Mouse (Mus musculus) forebrain, embryonic 11.5 days (tissue): ENCODE measurements around the gene Lta. TPM values are rescaled to one million over a fixed set of nuclear protein-coding genes. Genes with fewer than 3 reads are reported as not detected.
A peak's percentile ranks its signal among the peaks of the same experiment; 100 is the strongest.

Source experiments
- ATAC-seq: fragments of 200-750 bp; cut with Nextera tagmentation; replicated peaks from 2 replicates; pipeline ENCODE4 v1.8.0; 2017; ENCODE audit warnings: moderate TSS enrichment; ENCODE audit not compliant: low FRiP score
- DNase-seq: peaks from one replicate; pipeline ENCODE4 v3.0.0-alpha.2; 2017; ENCODE audit warnings: low spot score
- H3K27ac ChIP-seq: fragments of 300-500 bp; sonication (generic); 2 replicates; pipeline ENCODE4 v1.5.1; 2014; ENCODE audit warnings: low read depth, low read length
- H3K27me3 ChIP-seq: fragments of 300-500 bp; sonication (generic); 2 replicates; pipeline ENCODE4 v1.6.1; 2014; ENCODE audit warnings: mild to moderate bottlenecking, low read length, mixed read lengths; ENCODE audit not compliant: control insufficient read depth, insufficient read depth
- H3K36me3 ChIP-seq: fragments of 300-500 bp; sonication (generic); 2 replicates; pipeline ENCODE4 v1.6.1; 2014; ENCODE audit warnings: mild to moderate bottlenecking, low read length, moderate library complexity, mixed read lengths; ENCODE audit not compliant: control insufficient read depth, insufficient read depth
- H3K4me1 ChIP-seq: fragments of 300-500 bp; sonication (generic); replicated peaks from 2 replicates; pipeline ENCODE4 v1.6.1; 2014; ENCODE audit warnings: low read length, mixed read lengths; ENCODE audit not compliant: control insufficient read depth, insufficient read depth
- H3K4me2 ChIP-seq: fragments of 300-500 bp; sonication (generic); 2 replicates; pipeline ENCODE4 v1.6.1; 2014; ENCODE audit warnings: low read depth, mild to moderate bottlenecking, low read length, moderate library complexity, mixed read lengths; ENCODE audit not compliant: severe bottlenecking
- H3K4me3 ChIP-seq: fragments of 300-500 bp; sonication (generic); 2 replicates; pipeline ENCODE4 v1.5.1; 2014; ENCODE audit warnings: low read depth, low read length
- H3K9ac ChIP-seq: fragments of 300-500 bp; sonication (generic); 2 replicates; pipeline ENCODE4 v1.6.1; 2014; ENCODE audit warnings: low read length
- H3K9me3 ChIP-seq: fragments of 300-500 bp; sonication (generic); 2 replicates; pipeline ENCODE4 v1.6.1; 2016; ENCODE audit warnings: low read length, mixed read lengths; ENCODE audit not compliant: control insufficient read depth
- WGBS: fragments of 180-500 bp; shearing (Covaris S2); extraction: QIAGEN DNeasy Blood & Tissue Kit; methylation state at CpG from one replicate; pipeline ENCODE4 v1.1.7; 2014; 5-methylcytosine and 5-hydroxymethylcytosine counted together
- microRNA-seq: library from miRNA; unstranded; fragments of <30 nt; microRNA quantifications from one replicate; pipeline ENCODE4, GENCODE M21; 2016; ENCODE audit not compliant: insufficient number of aligned reads
- polyA plus RNA-seq: library from polyadenylated mRNA; unstranded; fragments of >200 nt; fragmentation: Nextera tagmentation; extraction: Ambion mirVana; gene quantifications from 2 replicates; pipeline ENCODE4 v1.2.1, GENCODE M21; 2014

Lta gene
- polyA plus RNA-seq, 1 experiment from 2014 or later = not detected

- Histone ChIP-seq H3K9ac (no peak overlapping the region), H3K4me3 (no peak overlapping the region), H3K9me3 (no peaks in the 10 kb centered on the region), H3K27ac (no peak overlapping the region), H3K4me2 (no peak overlapping the region), H3K36me3 (peaks cover 85% of the 10 kb centered on the region), H3K27me3 (no peaks in the 10 kb centered on the region), H3K4me1 (no peaks in the 10 kb centered on the region)
- WGBS = 92% methylated on average over 33 of the region's 33 CpGs
- no peak for DNase-seq
- no peak for ATAC-seq
Measured at GRCm38 (mm10) chr17:35156461-35157200, 48.5 kb downstream of the Lta start.

- no peak overlapping the region for H3K9ac ChIP-seq
- H3K9me3 ChIP-seq = no peaks in the 10 kb centered on the region
- H3K27ac ChIP-seq = no peak overlapping the region
- no peak overlapping the region for H3K4me2 ChIP-seq
- H3K27me3 ChIP-seq = no peaks in the 10 kb centered on the region
- no peak overlapping the region for H3K4me3 ChIP-seq
- H3K4me1 ChIP-seq = no peaks in the 10 kb centered on the region
- WGBS = 93% methylated on average over 12 of the region's 12 CpGs
- peak; percentile 52 for DNase-seq
- ATAC-seq = no peak
- H3K36me3 ChIP-seq = peaks cover 82% of the 10 kb centered on the region
Measured at GRCm38 (mm10) chr17:35155451-35155850, 49.7 kb downstream of the Lta start.

GRCm38 (mm10) chr17:35154616-35155015, 50.5 kb downstream of the Lta start:
- Histone ChIP-seq H3K27ac (no peak overlapping the region), H3K27me3 (no peaks in the 10 kb centered on the region), H3K4me3 (no peak overlapping the region), H3K4me2 (no peak overlapping the region), H3K4me1 (no peaks in the 10 kb centered on the region), H3K9ac (no peak overlapping the region), H3K9me3 (no peaks in the 10 kb centered on the region), H3K36me3 (peaks cover 80% of the 10 kb centered on the region)
- ATAC-seq (no peak), DNase-seq (no peak)
- 87% methylated on average over 7 of the region's 7 CpGs for WGBS

- H3K4me1 ChIP-seq = no peaks in the 10 kb centered on the region
- peaks cover 81% of the 10 kb centered on the region for H3K36me3 ChIP-seq
- H3K4me3 ChIP-seq = no peak overlapping the region
- no peak overlapping the region for H3K9ac ChIP-seq
- ATAC-seq (no peak), DNase-seq (no peak)
- no peak overlapping the region for H3K27ac ChIP-seq
- no peaks in the 10 kb centered on the region for H3K9me3 ChIP-seq
- no peaks in the 10 kb centered on the region for H3K27me3 ChIP-seq
- H3K4me2 ChIP-seq = no peak overlapping the region
- 90% methylated on average over 4 of the region's 4 CpGs for WGBS
Measured at GRCm38 (mm10) chr17:35153931-35154330, 51.2 kb downstream of the Lta start.

Small RNA genes within 50 kb of the gene (microRNA-seq; reads per million reads assigned to microRNA genes)
- gene Mir6973a (not detected), gene Mir6974 (not detected), gene Mir6975 (6.7 reads per million), gene Mir8094 (not detected)

Other genes with a start within 250 kb of the Lta start
- gene Hspa1b, start 246.1 kb downstream of the Lta start, polyA plus RNA-seq = 0.24 TPM in 1 of 2 replicates, not detected in the other
- gene Gm20481, start 235.4 kb downstream of the Lta start, polyA plus RNA-seq = not detected in 2 replicates
- gene Hspa1a, start 233.2 kb downstream of the Lta start, polyA plus RNA-seq = 1.6 TPM in 2 replicates
- gene Hspa1l, start 232.6 kb downstream of the Lta start, polyA plus RNA-seq = 1.7 and 1.8 TPM in 2 replicates
- 288 and 292 TPM in 2 replicates for gene Lsm2, start 223.5 kb downstream of the Lta start, polyA plus RNA-seq
- 169 and 174 TPM in 2 replicates for gene Vars, start 204.4 kb downstream of the Lta start, polyA plus RNA-seq
- gene Vwa7, start 188.8 kb downstream of the Lta start, polyA plus RNA-seq = 0.15 and 0.27 TPM in 2 replicates
- 4.0 and 4.1 TPM in 2 replicates for gene Sapcd1, start 177.3 kb downstream of the Lta start, polyA plus RNA-seq
- gene Msh5, start 158.6 kb downstream of the Lta start, polyA plus RNA-seq = 5.8 and 7.9 TPM in 2 replicates
- gene Clic1, start 155.4 kb downstream of the Lta start, polyA plus RNA-seq = 67.7 and 74.5 TPM in 2 replicates
- gene Ddah2, start 146.3 kb downstream of the Lta start, polyA plus RNA-seq = 489 and 543 TPM in 2 replicates
- gene Ly6g6c, start 140.0 kb downstream of the Lta start, polyA plus RNA-seq = 0.20 TPM in 1 of 2 replicates, not detected in the other
- gene Mpig6b, start 139.2 kb downstream of the Lta start, polyA plus RNA-seq = 1.3 and 1.6 TPM in 2 replicates
- 0.39 and 0.57 TPM in 2 replicates for gene Ly6g6e, start 128.4 kb downstream of the Lta start, polyA plus RNA-seq
- 1.7 and 1.8 TPM in 2 replicates for gene Ly6g6d, start 127.3 kb downstream of the Lta start, polyA plus RNA-seq
- 0.72 and 0.88 TPM in 2 replicates for gene Ly6g6f, start 119.7 kb downstream of the Lta start, polyA plus RNA-seq
- gene Abhd16a, start 116.1 kb downstream of the Lta start, polyA plus RNA-seq = 52.6 and 53.8 TPM in 2 replicates
- gene Ly6g5c, start 97.1 kb downstream of the Lta start, polyA plus RNA-seq = not detected in 2 replicates
- 1.4 and 1.9 TPM in 2 replicates for gene Ly6g5b, start 89.9 kb downstream of the Lta start, polyA plus RNA-seq
- 29.5 and 33.7 TPM in 2 replicates for gene Gpank1, start 83.9 kb downstream of the Lta start, polyA plus RNA-seq
- 296 and 297 TPM in 2 replicates for gene Csnk2b, start 83.3 kb downstream of the Lta start, polyA plus RNA-seq
- gene D17H6S53E, start 79.0 kb downstream of the Lta start, polyA plus RNA-seq = 8.6 and 8.7 TPM in 2 replicates
- gene Apom, start 73.3 kb downstream of the Lta start, polyA plus RNA-seq = 0.64 and 0.88 TPM in 2 replicates
- gene Bag6, start 70.2 kb downstream of the Lta start, polyA plus RNA-seq = 96.6 and 100 TPM in 2 replicates
- gene Prrc2a, start 40.5 kb downstream of the Lta start, polyA plus RNA-seq = 277 and 281 TPM in 2 replicates
- 2.9 and 3.5 TPM in 2 replicates for gene Aif1, start 29.3 kb downstream of the Lta start, polyA plus RNA-seq
- 3.8 and 4.7 TPM in 2 replicates for gene Lst1, start 16.9 kb downstream of the Lta start, polyA plus RNA-seq
- 0.17 and 0.41 TPM in 2 replicates for gene Ltb, start 10.9 kb downstream of the Lta start, polyA plus RNA-seq
- not detected in 2 replicates for gene Tnf, start 3.3 kb downstream of the Lta start, polyA plus RNA-seq
- gene Gm16181, start 15.5 kb upstream of the Lta start, polyA plus RNA-seq = 0.85 TPM in 1 of 2 replicates, not detected in the other
- gene Atp6v1g2, start 28.3 kb upstream of the Lta start, polyA plus RNA-seq = 12.1 and 14.2 TPM in 2 replicates
- gene Nfkbil1, start 30.4 kb upstream of the Lta start, polyA plus RNA-seq = 4.3 and 5.5 TPM in 2 replicates
- 717 and 756 TPM in 2 replicates for gene Ddx39b, start 36.4 kb upstream of the Lta start, polyA plus RNA-seq
- 45.8 and 51.2 TPM in 2 replicates for gene H2-D1, start 57.4 kb upstream of the Lta start, polyA plus RNA-seq
- not detected in 2 replicates for gene H2-Q1, start 115.1 kb upstream of the Lta start, polyA plus RNA-seq
- 0.31 and 0.53 TPM in 2 replicates for gene H2-Q2, start 136.9 kb upstream of the Lta start, polyA plus RNA-seq
- 1.7 and 2.1 TPM in 2 replicates for gene H2-Q4, start 174.3 kb upstream of the Lta start, polyA plus RNA-seq
- 0.72 and 1.2 TPM in 2 replicates for gene H2-Q6, start 219.5 kb upstream of the Lta start, polyA plus RNA-seq
- 10.5 and 10.6 TPM in 2 replicates for gene H2-Q7, start 233.8 kb upstream of the Lta start, polyA plus RNA-seq